Mouse (Mus musculus) ES-E14 (cell line): ENCODE results near the gene Fcer1g.

Source experiments
- CHD2 ChIP-seq: IDR thresholded peaks from 2 replicates; pipeline ENCODE4 v1.6.1; 2014; ENCODE audit warnings: mild to moderate bottlenecking, low read depth, low read length, inconsistent platforms
- HCFC1 ChIP-seq: IDR thresholded peaks from 2 replicates; pipeline ENCODE4 v1.6.1; 2012; ENCODE audit warnings: low read length, inconsistent platforms, borderline replicate concordance; ENCODE audit not compliant: insufficient read depth
- ZC3H11A ChIP-seq: IDR thresholded peaks from 2 replicates; pipeline ENCODE4 v1.6.1; 2012; ENCODE audit warnings: low read depth, mild to moderate bottlenecking, inconsistent platforms, low read length, borderline replicate concordance
- ZNF384 ChIP-seq: IDR thresholded peaks from 2 replicates; pipeline ENCODE4 v1.6.1; 2012; ENCODE audit warnings: low read depth, low read length, inconsistent platforms

DNA sequence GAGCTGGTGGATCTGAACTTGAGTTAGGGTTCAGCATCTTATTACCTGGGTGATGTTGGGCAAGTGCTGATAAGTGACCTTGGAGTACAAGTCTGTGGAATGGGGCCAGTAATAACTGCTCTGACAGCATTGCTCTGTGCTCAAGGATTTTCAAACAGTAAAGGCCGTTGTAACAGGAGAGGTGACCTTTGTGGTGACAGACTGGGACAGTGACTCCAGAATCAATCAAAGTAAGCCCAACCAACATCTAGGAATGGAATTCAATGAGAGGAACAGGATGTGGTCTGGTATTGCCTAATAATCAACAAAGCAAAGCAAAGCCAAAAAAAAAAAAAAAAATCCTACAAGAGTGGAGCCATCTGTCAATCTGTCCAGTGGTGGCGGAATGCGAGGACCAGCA, 26.2 kb upstream of the Fcer1g start:
- TF ChIP-seq CHD2 (no peak), ZC3H11A (no peak), HCFC1 (no peak), ZNF384 (no peak)
